Mouse (Mus musculus): ENCODE measurements around the gene Iqcn. TPM values are rescaled to one million over a fixed set of nuclear protein-coding genes. Genes with fewer than 3 reads are reported as not detected.

Iqcn gene
- total and polyA plus RNA-seq, 3 experiments, result not detected

GRCm38 (mm10) chr8:70715086-70715485, 11.8 kb downstream of the Iqcn start:
- no peak for DNase-seq (ENCODE audit: low read depth, low spot score)
- Histone ChIP-seq H3K79me2 (ENCODE audit: control insufficient read depth, insufficient read depth, low read length, poor library complexity) (no peaks in the 10 kb centered on the region), H3K4me1 (ENCODE audit: control insufficient read depth in 1 of 2, insufficient read depth in 2 of 2, low read length in 2 of 2) (no peaks in the 10 kb centered on the region), H3K27ac (ENCODE audit: control insufficient read depth, low read depth, low read length) (no peak overlapping the region), H3K27me3 (ENCODE audit: control insufficient read depth in 1 of 2, insufficient read depth in 2 of 2, low read length in 2 of 2) (no peaks in the 10 kb centered on the region), H3K9me3 (replicated peaks; ENCODE audit: insufficient read depth, low read length) (no peaks in the 10 kb centered on the region), H3K36me3 (ENCODE audit: control insufficient read depth in 1 of 2, insufficient read depth in 2 of 2, low read length in 2 of 2) (no peaks in the 10 kb centered on the region), H3K9ac (ENCODE audit: control insufficient read depth, low read depth, low read length, poor library complexity, severe bottlenecking) (no peak overlapping the region), H3K4me3 (ENCODE audit: control insufficient read depth in 1 of 2, insufficient read depth in 1 of 2, low read depth in 2 of 2, low read length in 2 of 2) (no peak overlapping the region)
- no peak for TF ChIP-seq BHLHE40 (IDR thresholded peaks at IDR 0.05; ENCODE audit: borderline replicate concordance, low read depth, low read length)
- TF ChIP-seq CHD1 (IDR thresholded peaks at IDR 0.05; ENCODE audit: low read depth, low read length), result no peak
- no peak for TF ChIP-seq SMC3 (IDR thresholded peaks at IDR 0.05; ENCODE audit: low read depth, low read length)
- no peak for TF ChIP-seq GATA1 (IDR thresholded peaks at IDR 0.05; ENCODE audit: low read depth, low read length)
- no peak for TF ChIP-seq KAT2A (conservative IDR thresholded peaks at IDR 0.05; ENCODE audit: low read depth, low read length)
- TF ChIP-seq CHD2 (IDR thresholded peaks at IDR 0.05; ENCODE audit: low read length), result no peak
- TF ChIP-seq NRF1 (IDR thresholded peaks at IDR 0.05; ENCODE audit: insufficient read depth, low read depth, low read length, poor library complexity, severe bottlenecking), result no peak
- TF ChIP-seq ZKSCAN1 (IDR thresholded peaks at IDR 0.05; ENCODE audit: low read depth, low read length), result no peak
- TF ChIP-seq MAZ (IDR thresholded peaks at IDR 0.05; ENCODE audit: low read depth, low read length), result no peak
- no peak for TF ChIP-seq GABPA (IDR thresholded peaks at IDR 0.05; ENCODE audit: low read depth, low read length)
- TF ChIP-seq POLR2A (IDR thresholded peaks at IDR 0.05; ENCODE audit: control insufficient read depth in 1 of 2, insufficient read depth in 1 of 2, low read depth in 1 of 2, low read length in 2 of 2, poor library complexity in 1 of 2), result no peak
- TF ChIP-seq CTCF (IDR thresholded peaks at IDR 0.05 in 2 of 3, conservative IDR thresholded peaks at IDR 0.05 in 1 of 3; ENCODE audit: control insufficient read depth in 1 of 3, insufficient read depth in 1 of 3, low read depth in 2 of 3, low read length in 3 of 3, poor library complexity in 1 of 3, severe bottlenecking in 1 of 3), result no peak
- no peak for TF ChIP-seq HCFC1 (IDR thresholded peaks at IDR 0.05; ENCODE audit: low read depth, low read length)
- no peak for TF ChIP-seq RCOR1 (IDR thresholded peaks at IDR 0.05; ENCODE audit: low read depth, low read length)
- TF ChIP-seq E2F4 (IDR thresholded peaks at IDR 0.05; ENCODE audit: borderline replicate concordance, low read depth, low read length), result no peak
- TF ChIP-seq TAL1 (IDR thresholded peaks at IDR 0.05; ENCODE audit: low read length), result no peak
- no peak for TF ChIP-seq TBP (IDR thresholded peaks at IDR 0.05; ENCODE audit: low read depth, low read length)
- no peak for TF ChIP-seq ZNF384 (IDR thresholded peaks at IDR 0.05; ENCODE audit: low read depth, low read length)

GRCm38 (mm10) chr8:70716521-70717400, 13.5 kb downstream of the Iqcn start:
- Histone ChIP-seq H3K79me2 (ENCODE audit: control insufficient read depth, insufficient read depth, low read length, poor library complexity) (no peaks in the 10 kb centered on the region), H3K36me3 (ENCODE audit: control insufficient read depth in 1 of 2, insufficient read depth in 2 of 2, low read length in 2 of 2) (no peaks in the 10 kb centered on the region), H3K9ac (ENCODE audit: control insufficient read depth, low read depth, low read length, poor library complexity, severe bottlenecking) (no peak overlapping the region), H3K9me3 (replicated peaks; ENCODE audit: insufficient read depth, low read length) (no peaks in the 10 kb centered on the region), H3K27me3 (ENCODE audit: control insufficient read depth in 1 of 2, insufficient read depth in 2 of 2, low read length in 2 of 2) (no peaks in the 10 kb centered on the region), H3K4me3 (ENCODE audit: control insufficient read depth in 1 of 2, insufficient read depth in 1 of 2, low read depth in 2 of 2, low read length in 2 of 2) (no peak overlapping the region), H3K4me1 (ENCODE audit: control insufficient read depth in 1 of 2, insufficient read depth in 2 of 2, low read length in 2 of 2) (no peaks in the 10 kb centered on the region), H3K27ac (ENCODE audit: control insufficient read depth, low read depth, low read length) (no peak overlapping the region)
- no peak for DNase-seq (ENCODE audit: low read depth, low spot score)
- TF ChIP-seq RCOR1 (IDR thresholded peaks at IDR 0.05; ENCODE audit: low read depth, low read length) (no peak), MAFK (IDR thresholded peaks at IDR 0.05; ENCODE audit: borderline replicate concordance, low read depth, low read length) (no peak), POLR2A (IDR thresholded peaks at IDR 0.05; ENCODE audit: control insufficient read depth in 1 of 2, insufficient read depth in 1 of 2, low read depth in 1 of 2, low read length in 2 of 2, poor library complexity in 1 of 2) (no peak), EP300 (IDR thresholded peaks at IDR 0.05; ENCODE audit: low read depth in 1 of 2, low read length in 2 of 2) (no peak), NELFE (IDR thresholded peaks at IDR 0.05; ENCODE audit: low read depth, low read length) (no peak), TCF12 (IDR thresholded peaks at IDR 0.05; ENCODE audit: low read depth, low read length) (no peak), USF2 (IDR thresholded peaks at IDR 0.05; ENCODE audit: borderline replicate concordance in 1 of 2, insufficient read depth in 1 of 2, low read depth in 1 of 2, low read length in 2 of 2) (no peak), MAZ (IDR thresholded peaks at IDR 0.05; ENCODE audit: low read depth, low read length) (no peak)
